ENCODE assay signal across 8 mouse cellular contexts in genomic region chr11:69059357-69059974, GRCm38 (mm10). TPM values are rescaled to one million over a fixed set of nuclear protein-coding genes. Genes with fewer than 3 reads are reported as not detected.
DNase-seq lines count a peak whose midpoint lies in the region; ATAC-seq and TF ChIP-seq lines count a peak whose summit lies in the region.

TSS of gene Borcs6 (plus strand) at chr11:69059717.

- peak; percentile 90 for ATAC-seq in heart, embryonic 14.5 days (ENCODE audit: insufficient number of reproducible peaks, insufficient read depth, low FRiP score, low read depth)
- ATAC-seq in liver, embryonic 14.5 days (ENCODE audit: insufficient read depth) = peak; percentile 82
- ATAC-seq in neural tube, embryonic 11.5 days (ENCODE audit: insufficient read depth, low FRiP score, low TSS enrichment) = peak; percentile 84
- peak; percentile 94 for ATAC-seq in stomach, postnatal 0 days (ENCODE audit: low FRiP score, low TSS enrichment)

- H3K4me3 ChIP-seq in brown adipose tissue, adult 24 weeks (ENCODE audit: insufficient read depth, low read depth, low read length) = peak within 1 kb of the TSS; percentile 96
- peak within 1 kb of the TSS; percentile 83 to 95 for H3K4me3 ChIP-seq in heart, embryonic 14.5 days (ENCODE audit: control insufficient read depth in 1 of 2, insufficient read depth in 1 of 2, low read depth in 1 of 2, low read length in 2 of 2)
- H3K4me3 ChIP-seq in liver, embryonic 14.5 days (ENCODE audit: insufficient read depth in 1 of 2, low read depth in 2 of 2, low read length in 2 of 2) = peak within 1 kb of the TSS; percentile 77 to 88
- peak within 1 kb of the TSS; percentile 69 for H3K4me3 ChIP-seq in neural tube, embryonic 11.5 days (ENCODE audit: low read depth, low read length)
- peak within 1 kb of the TSS; percentile 97 for H3K4me3 ChIP-seq in stomach, postnatal 0 days (ENCODE audit: low read depth, low read length)

- 0 out of 2 replicates have a peak, but pooled peaks have one; percentile 15 for TF ChIP-seq EP300 in liver, embryonic 14.5 days (IDR thresholded peaks at IDR 0.05; ENCODE audit: low read depth)
- peak; percentile 28 for TF ChIP-seq EP300 in stomach, postnatal 0 days (optimal IDR thresholded peaks at IDR 0.05)

- under 1% methylated on average over 63 of the region's 64 CpGs for WGBS in heart, embryonic 14.5 days
- under 1% methylated on average over 64 of the region's 64 CpGs for WGBS in liver, embryonic 14.5 days (ENCODE audit: insufficient replicate concordance)
- WGBS in neural tube, embryonic 11.5 days = under 1% methylated on average over 58 of the region's 64 CpGs
- WGBS in stomach, postnatal 0 days = under 1% methylated on average over 64 of the region's 64 CpGs

- peak within 1 kb of the TSS; percentile 93 for H3K9ac ChIP-seq in heart, embryonic 14.5 days (ENCODE audit: low read length)
- H3K9ac ChIP-seq in liver, embryonic 14.5 days (replicated peaks) = peak within 1 kb of the TSS; percentile 89
- H3K9ac ChIP-seq in neural tube, embryonic 11.5 days (ENCODE audit: low read length) = peak within 1 kb of the TSS; percentile 67
- peak within 1 kb of the TSS; percentile 95 for H3K9ac ChIP-seq in stomach, postnatal 0 days (ENCODE audit: low read length)

- TF ChIP-seq CTCF in liver, embryonic 14.5 days (IDR thresholded peaks at IDR 0.05; ENCODE audit: low read depth) = no peak
- TF ChIP-seq CTCF in stomach, postnatal 0 days (IDR thresholded peaks at IDR 0.05; ENCODE audit: low read depth) = no peak

- H3K4me1 ChIP-seq in brown adipose tissue, adult 24 weeks (ENCODE audit: control insufficient read depth, insufficient read depth, insufficient read length, low read length) = peaks cover 13% of the 10 kb centered on the region
- H3K4me1 ChIP-seq in heart, embryonic 14.5 days (ENCODE audit: control insufficient read depth in 2 of 2, insufficient read depth in 2 of 2, low read length in 2 of 2) = peaks cover 13 to 25% of the 10 kb centered on the region in 2 experiments
- H3K4me1 ChIP-seq in liver, embryonic 14.5 days (replicated peaks; ENCODE audit: control insufficient read depth in 2 of 2, insufficient read depth in 2 of 2, low read length in 1 of 2) = peaks cover 7 to 23% of the 10 kb centered on the region in 2 experiments
- H3K4me1 ChIP-seq in neural tube, embryonic 11.5 days (ENCODE audit: control insufficient read depth, insufficient read depth, low read length) = peaks cover 26% of the 10 kb centered on the region
- peaks cover 2% of the 10 kb centered on the region; the same call in 1 of the 2 replicates for H3K4me1 ChIP-seq in stomach, postnatal 0 days (replicated peaks; ENCODE audit: control insufficient read depth, insufficient read depth)

- H3K9me3 ChIP-seq in heart, embryonic 14.5 days (ENCODE audit: control insufficient read depth, low read length) = no peaks in the 10 kb centered on the region
- no peaks in the 10 kb centered on the region for H3K9me3 ChIP-seq in liver, embryonic 14.5 days (ENCODE audit: control insufficient read depth, low read length)
- no peaks in the 10 kb centered on the region for H3K9me3 ChIP-seq in neural tube, embryonic 11.5 days (ENCODE audit: control insufficient read depth, low read length)
- H3K9me3 ChIP-seq in stomach, postnatal 0 days (ENCODE audit: control insufficient read depth, low read length) = no peaks in the 10 kb centered on the region

- DNase-seq in CD4-positive, CD25-positive, alpha-beta regulatory T cell, adult 2 months (ENCODE audit: low read depth, low spot score) = peak; percentile 96
- peak; percentile 93 for DNase-seq in fibroblast of lung, adult 2 months (ENCODE audit: low read depth)
- peak; percentile 95 to 99 for DNase-seq in kidney, postnatal 25 days
- DNase-seq in liver, embryonic 14.5 days (ENCODE audit: low read depth in 3 of 3, low spot score in 3 of 3) = peak; percentile 96 to 97 (median 97)
- peak; percentile 97 for DNase-seq in neural tube, embryonic 11.5 days (ENCODE audit: low spot score)
- DNase-seq in stomach, postnatal 0 days (ENCODE audit: low spot score) = peak; percentile 95

- no peaks in the 10 kb centered on the region for H3K27me3 ChIP-seq in heart, embryonic 14.5 days (ENCODE audit: control insufficient read depth, insufficient read depth, low read length)
- H3K27me3 ChIP-seq in liver, embryonic 14.5 days (ENCODE audit: control insufficient read depth, insufficient read depth, low read length) = no peaks in the 10 kb centered on the region
- H3K27me3 ChIP-seq in neural tube, embryonic 11.5 days (ENCODE audit: control insufficient read depth, insufficient read depth, low read length) = no peaks in the 10 kb centered on the region
- H3K27me3 ChIP-seq in stomach, postnatal 0 days (ENCODE audit: control insufficient read depth, insufficient read depth, low read length) = no peaks in the 10 kb centered on the region

- peak within 1 kb of the TSS; percentile 91 for H3K27ac ChIP-seq in brown adipose tissue, adult 24 weeks (replicated peaks; ENCODE audit: low read depth, low read length)
- peak within 1 kb of the TSS; percentile 84 to 95 for H3K27ac ChIP-seq in heart, embryonic 14.5 days (replicated peaks in 1 of 2; ENCODE audit: control insufficient read depth in 1 of 2, insufficient read depth in 1 of 2, low read depth in 2 of 2, low read length in 2 of 2)
- peak within 1 kb of the TSS; percentile 88 for H3K27ac ChIP-seq in liver, embryonic 14.5 days
- peak within 1 kb of the TSS; percentile 77 for H3K27ac ChIP-seq in neural tube, embryonic 11.5 days (ENCODE audit: low read depth, low read length)
- peak within 1 kb of the TSS; percentile 98 for H3K27ac ChIP-seq in stomach, postnatal 0 days (replicated peaks)

- H3K36me3 ChIP-seq in heart, embryonic 14.5 days (ENCODE audit: control insufficient read depth, insufficient read depth, low read length) = no peaks in the 10 kb centered on the region
- H3K36me3 ChIP-seq in liver, embryonic 14.5 days (replicated peaks; ENCODE audit: control insufficient read depth, insufficient read depth, low read depth) = no peaks in the 10 kb centered on the region
- H3K36me3 ChIP-seq in neural tube, embryonic 11.5 days (ENCODE audit: control insufficient read depth, insufficient read depth, low read length) = no peaks in the 10 kb centered on the region
- no peaks in the 10 kb centered on the region for H3K36me3 ChIP-seq in stomach, postnatal 0 days (ENCODE audit: control insufficient read depth, insufficient read depth, low read length)

- H3K4me2 ChIP-seq in heart, embryonic 14.5 days (ENCODE audit: low read length) = peak within 1 kb of the TSS; percentile 85
- peak within 1 kb of the TSS; percentile 97 for H3K4me2 ChIP-seq in liver, embryonic 14.5 days (ENCODE audit: low read depth)
- peak within 1 kb of the TSS; percentile 98 for H3K4me2 ChIP-seq in neural tube, embryonic 11.5 days (ENCODE audit: low read depth)
- H3K4me2 ChIP-seq in stomach, postnatal 0 days (replicated peaks; ENCODE audit: low read depth) = peak within 1 kb of the TSS; percentile 85

RNA-seq across cellular contexts. Expression of gene Borcs6, which starts in this region (rescaled TPM):
- polyA plus RNA-seq in brown adipose tissue, adult 24 weeks (2012; ENCODE audit: insufficient read depth, insufficient read length, missing spikeins) = 8.1 and 8.3 TPM in 2 replicates
- 13.0 and 14.1 TPM in 2 replicates for polyA plus RNA-seq in heart, embryonic 14.5 days (2014; fragmentation: Nextera tagmentation; extraction: Ambion mirVana)
- 3.0 and 3.4 TPM in 2 replicates for polyA plus RNA-seq in liver, embryonic 14.5 days (2012; rRNA removed)
- polyA plus RNA-seq in liver, embryonic 14.5 days (2014; fragmentation: Nextera tagmentation; extraction: Ambion mirVana) = 2.2 and 3.0 TPM in 2 replicates
- polyA plus RNA-seq in neural tube, embryonic 11.5 days (2014; fragmentation: Nextera tagmentation; extraction: Ambion mirVana) = 10.5 and 11.4 TPM in 2 replicates
- 14.6 and 16.7 TPM in 2 replicates for polyA plus RNA-seq in stomach, postnatal 0 days (2015; fragmentation: Nextera tagmentation; extraction: Ambion mirVana)

Comparison
In these comparisons a context has a peak if more than half of its experiments do, and no peak if none do; other contexts are left out.
1. Peak in every context shown above with its lines: DNase-seq, ATAC-seq, H3K4me3 ChIP-seq and H3K27ac ChIP-seq.